Mouse (Mus musculus) lung, embryonic 15.5 days (tissue): ENCODE data around the gene Vmn1r4. TPM values are rescaled to one million over a fixed set of nuclear protein-coding genes. Genes with fewer than 3 reads are reported as not detected.

Source experiments
- polyA plus RNA-seq: library from polyadenylated mRNA; unstranded; fragments of >200 nt; fragmentation: Nextera tagmentation; extraction: Ambion mirVana; gene quantifications from 2 replicates; pipeline ENCODE4 v1.2.1, GENCODE M21; 2015

Vmn1r4 gene
- polyA plus RNA-seq, 1 experiment from 2014 or later: 0.32 TPM

Other genes with a start within 250 kb of the Vmn1r4 start
- gene Lsm5, start 219.3 kb upstream of the Vmn1r4 start, polyA plus RNA-seq: 123 and 133 TPM in 2 replicates
- 10.1 and 11.5 TPM in 2 replicates for gene Avl9, start 209.1 kb upstream of the Vmn1r4 start, polyA plus RNA-seq
- 30.6 and 31.6 TPM in 2 replicates for gene Kbtbd2, start 126.2 kb upstream of the Vmn1r4 start, polyA plus RNA-seq
- 193 and 196 TPM in 2 replicates for gene Fkbp9, start 92.0 kb upstream of the Vmn1r4 start, polyA plus RNA-seq
- gene Nt5c3, start 83 bp upstream of the Vmn1r4 start, polyA plus RNA-seq: 60.9 and 62.9 TPM in 2 replicates
- gene Vmn1r5, start 46.3 kb downstream of the Vmn1r4 start, polyA plus RNA-seq: not detected in 2 replicates
- gene Vmn1r6, start 73.2 kb downstream of the Vmn1r4 start, polyA plus RNA-seq: not detected in 2 replicates
- not detected in 2 replicates for gene Vmn1r7, start 101.3 kb downstream of the Vmn1r4 start, polyA plus RNA-seq
- not detected in 2 replicates for gene Vmn1r8, start 108.3 kb downstream of the Vmn1r4 start, polyA plus RNA-seq
- not detected in 2 replicates for gene Vmn1r9, start 142.8 kb downstream of the Vmn1r4 start, polyA plus RNA-seq
- not detected in 2 replicates for gene Vmn1r10, start 185.4 kb downstream of the Vmn1r4 start, polyA plus RNA-seq
- not detected in 2 replicates for gene Vmn1r11, start 209.4 kb downstream of the Vmn1r4 start, polyA plus RNA-seq
- not detected in 2 replicates for gene Vmn1r12, start 232.9 kb downstream of the Vmn1r4 start, polyA plus RNA-seq